Mouse (Mus musculus) retina, postnatal 1 day (tissue): ENCODE data around the gene Ptp4a2.
"Not testable (repeated sequence)": the region's sequence is repeated elsewhere in the genome, so short reads cannot be mapped to it uniquely, and the experiment has no call there.

Source experiments
- DNase-seq: peaks from one replicate; pipeline ENCODE4 v3.0.0-alpha.2; 2012

Gene Ptp4a2

GRCm38 (mm10) chr4:129889661-129890060, 78.6 kb downstream of the Ptp4a2 start:
- DNase-seq = no peak

GRCm38 (mm10) chr4:129890094-129890493, 79.1 kb downstream of the Ptp4a2 start:
- DNase-seq = no peak

- no peak for DNase-seq
Observed at GRCm38 (mm10) chr4:129894861-129895260, 83.8 kb downstream of the Ptp4a2 start.

- DNase-seq = not testable (repeated sequence)
Observed at GRCm38 (mm10) chr4:129898815-129899214, 87.8 kb downstream of the Ptp4a2 start.
